Mouse (Mus musculus): ENCODE results near the gene Pard3b.

- TF ChIP-seq CTCF (IDR thresholded peaks at IDR 0.05; ENCODE audit: low read depth, low read length): no peak
- no peak for TF ChIP-seq POLR2A (IDR thresholded peaks at IDR 0.05; ENCODE audit: extremely low read depth, insufficient read depth, low read length)
These were observed 924.4 kb downstream of the Pard3b start for GRCm38 (mm10) chr1:62562987-62563386.

Measured in liver, adult 2 months (tissue).